Mouse (Mus musculus) intestine, embryonic 15.5 days (tissue): Measurements from ENCODE around the gene Spdl1. TPM values are rescaled to one million over a fixed set of nuclear protein-coding genes. Genes with fewer than 3 reads are reported as not detected.

ENCODE experiments used
- ATAC-seq: fragments of 200-750 bp; cut with Nextera tagmentation; 2 replicates; pipeline ENCODE4 v1.8.0; 2017; ENCODE audit warnings: moderate TSS enrichment, moderate library complexity
- H3K27ac ChIP-seq: fragments of 300-500 bp; sonication (generic); 2 replicates; pipeline ENCODE4 v1.5.1; 2015; ENCODE audit warnings: mild to moderate bottlenecking, inconsistent platforms
- H3K27me3 ChIP-seq: fragments of 300-500 bp; sonication (generic); replicated peaks from 2 replicates; pipeline ENCODE4 v1.6.1; 2015; ENCODE audit warnings: inconsistent platforms
- H3K36me3 ChIP-seq: fragments of 300-500 bp; sonication (generic); 2 replicates; pipeline ENCODE4 v1.6.1; 2015; ENCODE audit warnings: inconsistent platforms
- H3K4me1 ChIP-seq: fragments of 300-500 bp; sonication (generic); replicated peaks from 2 replicates; pipeline ENCODE4 v1.6.1; 2015; ENCODE audit warnings: inconsistent platforms
- H3K4me2 ChIP-seq: fragments of 300-500 bp; sonication (generic); replicated peaks from 2 replicates; pipeline ENCODE4 v1.6.1; 2015; ENCODE audit warnings: mild to moderate bottlenecking, inconsistent platforms
- H3K4me3 ChIP-seq: fragments of 300-500 bp; sonication (generic); replicated peaks from 2 replicates; pipeline ENCODE4 v1.5.1; 2015; ENCODE audit warnings: inconsistent platforms
- H3K9ac ChIP-seq: fragments of 300-500 bp; sonication (generic); 2 replicates; pipeline ENCODE4 v1.6.1; 2015; ENCODE audit warnings: inconsistent platforms
- H3K9me3 ChIP-seq: fragments of 300-500 bp; sonication (generic); 2 replicates; pipeline ENCODE4 v1.6.1; 2016; ENCODE audit warnings: inconsistent platforms
- WGBS: fragments of 180-500 bp; shearing (Covaris S2); methylation state at CpG from one replicate; pipeline ENCODE4 v1.1.7; 2015; 5-methylcytosine and 5-hydroxymethylcytosine counted together
- polyA plus RNA-seq: library from polyadenylated mRNA; unstranded; fragments of >200 nt; fragmentation: Nextera tagmentation; extraction: Ambion mirVana; gene quantifications from 2 replicates; pipeline ENCODE4 v1.2.1, GENCODE M21; 2015

Gene Spdl1
- polyA plus RNA-seq, 1 experiment from 2014 or later: 18.7 TPM

DNA sequence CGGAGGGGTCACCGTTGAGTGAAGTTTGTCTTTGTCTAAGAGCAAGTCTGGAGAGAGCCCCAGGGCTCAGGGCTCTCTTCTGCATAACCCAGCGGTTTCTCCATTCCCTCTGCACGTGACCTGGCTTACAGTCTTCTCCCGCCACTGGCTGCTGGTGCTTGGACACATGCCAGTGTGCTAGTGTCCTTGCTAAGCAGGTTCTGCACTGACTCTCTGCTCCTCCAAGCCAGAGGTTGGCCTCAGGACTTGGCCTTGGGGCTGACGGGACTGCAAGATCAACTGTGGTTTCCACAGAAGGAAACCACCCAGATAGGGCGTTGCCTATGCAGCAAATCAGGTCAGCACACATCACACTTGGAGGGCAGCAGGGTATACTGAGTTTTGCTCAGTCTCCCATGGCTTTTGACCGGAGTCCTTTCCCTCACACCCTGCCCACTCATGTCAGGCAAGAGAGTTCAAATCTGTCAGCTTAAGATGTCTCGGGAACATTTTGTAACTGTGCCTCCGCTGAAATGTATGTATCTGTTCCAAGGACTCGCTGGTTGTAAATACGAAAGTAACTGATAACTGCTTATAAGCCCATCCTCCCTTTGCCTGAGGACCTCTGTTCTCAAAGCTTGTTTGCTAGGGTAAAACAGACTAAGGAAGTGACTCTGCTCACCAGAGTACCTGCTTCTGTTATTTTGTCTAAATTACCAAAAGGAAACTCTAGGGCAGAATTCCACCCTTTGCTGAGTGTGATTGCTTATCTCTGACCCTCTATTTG lies 62.0 kb downstream of the Spdl1 start:
- ATAC-seq: no peak; the same call in 1 of the 2 replicates
- Histone ChIP-seq H3K27me3 (no peaks in the 10 kb centered on the region), H3K36me3 (no peaks in the 10 kb centered on the region), H3K4me1 (no peaks in the 10 kb centered on the region), H3K9ac (no peak overlapping the region), H3K9me3 (no peaks in the 10 kb centered on the region), H3K4me2 (no peak overlapping the region), H3K4me3 (no peak overlapping the region), H3K27ac (no peak overlapping the region)
- WGBS: 53% methylated on average over 12 of the region's 12 CpGs

DNA sequence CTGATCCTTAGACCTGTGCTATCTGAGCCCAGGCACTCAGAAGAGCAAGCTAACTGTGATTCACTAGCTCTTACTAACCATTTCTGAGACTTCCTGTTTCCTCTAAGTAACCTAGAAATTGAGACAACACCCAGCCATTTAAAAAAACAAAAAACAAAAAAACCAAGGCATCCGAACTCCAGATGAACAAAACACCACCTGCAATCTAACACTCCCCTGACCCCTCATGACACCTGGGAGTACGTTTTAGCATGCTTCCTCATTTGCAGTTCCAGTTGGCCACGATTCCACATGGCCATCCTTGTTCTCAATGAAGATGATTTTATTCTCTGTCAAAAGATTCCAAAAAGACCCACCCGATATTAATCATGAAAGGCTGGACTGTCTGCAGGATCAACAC lies 62.8 kb downstream of the Spdl1 start:
- ATAC-seq: no peak
- 62% methylated on average over 4 of the region's 4 CpGs for WGBS
- no peak overlapping the region for H3K9ac ChIP-seq

DNA sequence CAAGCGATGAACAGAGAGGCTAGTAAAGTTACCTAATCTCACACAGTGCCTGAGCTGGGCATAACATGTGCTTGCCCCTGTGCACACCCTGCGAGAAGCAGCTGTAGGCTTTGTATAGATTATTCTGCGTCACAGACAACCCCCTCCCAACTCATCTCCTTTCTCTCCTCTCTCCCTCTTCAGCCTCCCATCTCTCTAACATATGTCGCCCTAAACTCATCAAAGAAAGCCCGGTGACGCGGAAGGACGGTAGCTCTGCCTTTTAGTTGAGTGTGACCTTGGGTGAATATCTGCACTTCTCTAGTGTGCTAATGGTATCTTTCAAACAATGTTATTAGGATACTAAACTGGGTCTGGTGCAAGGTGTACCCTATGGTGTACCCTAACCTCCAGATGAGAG lies 63.5 kb downstream of the Spdl1 start:
- H3K9ac ChIP-seq: no peak overlapping the region
- no peaks in the 10 kb centered on the region for H3K27me3 ChIP-seq
- no peak overlapping the region for H3K4me2 ChIP-seq
- H3K4me1 ChIP-seq: no peaks in the 10 kb centered on the region
- H3K36me3 ChIP-seq: no peaks in the 10 kb centered on the region
- WGBS: 88% methylated on average over 8 of the region's 8 CpGs
- H3K4me3 ChIP-seq: no peak overlapping the region
- ATAC-seq: no peak
- H3K27ac ChIP-seq: no peak overlapping the region
- H3K9me3 ChIP-seq: no peaks in the 10 kb centered on the region

More for the DNA sequence above, 62.8 kb downstream of the Spdl1 start:
- H3K4me3 ChIP-seq: no peak overlapping the region
- no peaks in the 10 kb centered on the region for H3K4me1 ChIP-seq
- no peaks in the 10 kb centered on the region for H3K36me3 ChIP-seq
- H3K4me2 ChIP-seq: no peak overlapping the region
- H3K27me3 ChIP-seq: no peaks in the 10 kb centered on the region
- no peak overlapping the region for H3K27ac ChIP-seq
- H3K9me3 ChIP-seq: no peaks in the 10 kb centered on the region

DNA sequence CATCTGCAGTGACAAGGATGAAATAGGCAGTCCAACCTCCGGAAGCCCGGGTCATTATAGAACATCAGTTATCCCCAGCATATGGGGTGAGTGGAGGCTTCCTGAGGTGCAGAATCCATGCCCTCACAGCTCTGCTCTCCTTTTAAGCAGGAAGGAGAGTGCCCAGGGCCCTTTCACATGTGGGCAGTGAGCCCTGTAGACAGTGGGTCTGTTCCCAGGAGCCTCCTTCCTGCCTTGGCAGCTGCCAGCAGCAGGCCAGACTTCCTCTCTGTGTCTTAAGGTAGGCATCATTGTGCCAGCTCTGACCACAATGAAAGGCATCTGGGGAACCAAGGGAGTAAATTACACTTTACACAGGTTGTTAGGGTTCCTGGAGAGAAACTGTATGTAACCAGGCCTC lies 64.0 kb downstream of the Spdl1 start:
- no peak for ATAC-seq
- Histone ChIP-seq H3K4me1 (no peaks in the 10 kb centered on the region), H3K27ac (no peak overlapping the region), H3K9me3 (no peaks in the 10 kb centered on the region), H3K27me3 (no peaks in the 10 kb centered on the region), H3K36me3 (no peaks in the 10 kb centered on the region), H3K4me3 (no peak overlapping the region), H3K9ac (no peak overlapping the region), H3K4me2 (no peak overlapping the region)
- WGBS: 85% methylated on average over 2 of the region's 2 CpGs

DNA sequence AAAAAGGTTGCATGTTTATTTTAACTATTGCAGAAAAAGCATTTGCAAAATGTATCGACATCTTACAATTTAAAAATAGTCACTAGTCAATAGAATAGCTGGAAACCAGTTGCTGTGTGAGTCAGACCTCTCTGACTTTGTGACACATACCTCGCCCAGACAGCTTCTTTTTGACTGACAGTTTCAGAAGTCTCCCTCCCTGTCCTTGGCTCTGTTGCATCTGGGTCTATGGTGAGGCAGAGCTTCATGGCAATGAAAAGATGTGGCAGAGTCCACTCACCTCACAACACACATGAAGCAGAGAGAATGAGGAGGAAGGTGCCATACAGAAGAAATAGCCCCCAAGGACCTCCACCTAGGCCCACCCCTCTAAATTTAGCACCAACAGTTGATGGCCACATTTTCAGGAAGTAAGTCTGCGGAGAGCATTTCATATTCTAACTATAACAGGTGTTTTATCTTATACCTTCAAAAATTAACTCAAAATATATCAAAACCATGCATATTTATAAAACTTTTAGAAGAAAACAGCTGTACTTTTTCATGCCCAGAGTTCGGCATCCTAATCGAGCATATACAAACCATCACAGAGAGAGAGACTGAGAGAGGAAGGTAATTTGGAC lies 69.6 kb downstream of the Spdl1 start:
- 80% methylated on average over 5 of the region's 5 CpGs for WGBS
- Histone ChIP-seq H3K4me2 (no peak overlapping the region), H3K9me3 (no peaks in the 10 kb centered on the region), H3K27ac (no peak overlapping the region), H3K27me3 (no peaks in the 10 kb centered on the region), H3K9ac (no peak overlapping the region), H3K4me3 (no peak overlapping the region), H3K36me3 (no peaks in the 10 kb centered on the region), H3K4me1 (no peaks in the 10 kb centered on the region)
- no peak for ATAC-seq

DNA sequence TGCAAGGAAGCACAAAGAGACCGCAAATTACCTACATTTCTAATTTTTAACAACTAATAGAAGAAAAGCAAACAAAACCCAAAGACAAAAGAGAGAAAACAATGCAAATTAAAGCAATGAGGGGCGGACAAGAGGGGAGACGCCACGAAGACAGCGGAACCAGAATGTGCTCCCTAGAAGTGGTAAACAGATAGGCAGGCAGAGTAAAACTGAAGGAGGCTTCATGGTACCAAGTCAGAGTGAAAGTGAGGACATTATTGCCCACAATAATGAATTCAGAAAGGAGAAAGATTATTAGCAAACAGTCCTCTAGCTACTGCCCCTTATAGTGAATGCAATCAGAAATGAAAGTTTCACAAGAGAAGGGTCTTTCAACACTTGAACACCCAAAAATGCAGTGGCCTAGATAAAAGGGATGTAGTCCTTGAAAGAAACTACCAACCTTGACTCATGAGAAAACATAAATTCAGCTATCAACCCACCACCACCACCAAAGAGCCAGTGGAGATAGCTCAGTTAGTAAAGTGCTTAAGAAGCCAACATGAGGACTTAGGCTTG lies 70.8 kb downstream of the Spdl1 start:
- no peaks in the 10 kb centered on the region for H3K36me3 ChIP-seq
- H3K9ac ChIP-seq: no peak overlapping the region
- H3K9me3 ChIP-seq: no peaks in the 10 kb centered on the region
- no peak for ATAC-seq
- H3K4me2 ChIP-seq: no peak overlapping the region
- no peak overlapping the region for H3K4me3 ChIP-seq
- H3K27me3 ChIP-seq: no peaks in the 10 kb centered on the region
- no peaks in the 10 kb centered on the region for H3K4me1 ChIP-seq
- no peak overlapping the region for H3K27ac ChIP-seq
- WGBS: 86% methylated on average over 5 of the region's 5 CpGs

DNA sequence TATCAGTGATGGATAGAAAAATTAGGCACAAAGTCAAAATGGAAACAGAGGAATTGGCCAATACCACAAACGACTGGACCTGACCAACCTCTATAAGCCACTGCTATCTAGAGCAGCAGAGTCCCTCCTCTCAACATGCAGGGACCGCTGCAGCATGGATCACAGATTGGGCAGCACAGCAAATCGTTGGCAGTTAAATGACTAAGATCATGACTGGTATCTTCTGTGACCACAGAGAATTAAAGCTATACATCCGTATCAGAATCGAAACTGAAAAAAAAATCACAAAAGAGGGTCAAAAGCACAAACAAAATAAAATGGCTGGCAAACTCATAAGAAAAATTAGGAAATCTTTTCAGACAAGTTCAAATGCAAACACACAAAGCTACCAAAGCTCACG lies 71.3 kb downstream of the Spdl1 start:
- no peaks in the 10 kb centered on the region for H3K27me3 ChIP-seq
- WGBS: 84% methylated on average over 6 of the region's 6 CpGs
- ATAC-seq: no peak

DNA sequence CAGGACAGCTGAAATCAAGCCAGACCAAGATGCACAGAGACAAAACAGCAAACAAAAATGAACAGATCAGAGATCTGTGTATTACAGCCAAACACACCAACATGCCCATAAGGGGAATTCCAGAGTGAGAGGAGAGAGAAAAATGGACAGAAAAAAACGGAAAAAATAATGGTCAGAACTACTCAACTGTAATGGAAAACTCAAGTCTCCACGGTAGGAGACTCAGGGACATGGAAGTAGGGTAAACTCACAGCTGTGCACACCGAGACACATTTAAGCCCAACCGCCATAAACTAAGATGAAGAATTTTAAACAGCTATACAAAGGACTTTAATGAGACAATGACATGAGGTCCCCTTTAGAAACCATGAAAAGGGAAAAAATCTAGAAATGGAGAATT lies 73.9 kb downstream of the Spdl1 start:
- H3K27me3 ChIP-seq: no peaks in the 10 kb centered on the region
- no peaks in the 10 kb centered on the region for H3K36me3 ChIP-seq
- no peak overlapping the region for H3K9ac ChIP-seq
- 76% methylated on average over 4 of the region's 4 CpGs for WGBS
- H3K4me2 ChIP-seq: no peak overlapping the region
- no peaks in the 10 kb centered on the region for H3K9me3 ChIP-seq
- H3K4me1 ChIP-seq: no peaks in the 10 kb centered on the region
- no peak for ATAC-seq
- H3K27ac ChIP-seq: no peak overlapping the region
- no peak overlapping the region for H3K4me3 ChIP-seq

More for the DNA sequence above, 71.3 kb downstream of the Spdl1 start:
- no peak overlapping the region for H3K27ac ChIP-seq
- H3K9me3 ChIP-seq: no peaks in the 10 kb centered on the region
- no peaks in the 10 kb centered on the region for H3K36me3 ChIP-seq
- no peaks in the 10 kb centered on the region for H3K4me1 ChIP-seq
- H3K4me3 ChIP-seq: no peak overlapping the region
- H3K9ac ChIP-seq: no peak overlapping the region
- H3K4me2 ChIP-seq: no peak overlapping the region

Other genes with a start within 250 kb of the Spdl1 start
- gene Dock2, start 49.7 kb downstream of the Spdl1 start, polyA plus RNA-seq: 1.4 and 1.6 TPM in 2 replicates